Mouse (Mus musculus) regulatory T cell (primary cell): ENCODE results near the gene Krt13.

Source experiments
- in situ Hi-C: fragments of 300-600 bp; cut with MboI, MseI; formaldehyde crosslinking; loops from one replicate; pipeline ENCODE4 v1.15.1; 2025; ENCODE audit warnings: high pct_unique_total_duplicates

The Krt13 gene

DNA sequence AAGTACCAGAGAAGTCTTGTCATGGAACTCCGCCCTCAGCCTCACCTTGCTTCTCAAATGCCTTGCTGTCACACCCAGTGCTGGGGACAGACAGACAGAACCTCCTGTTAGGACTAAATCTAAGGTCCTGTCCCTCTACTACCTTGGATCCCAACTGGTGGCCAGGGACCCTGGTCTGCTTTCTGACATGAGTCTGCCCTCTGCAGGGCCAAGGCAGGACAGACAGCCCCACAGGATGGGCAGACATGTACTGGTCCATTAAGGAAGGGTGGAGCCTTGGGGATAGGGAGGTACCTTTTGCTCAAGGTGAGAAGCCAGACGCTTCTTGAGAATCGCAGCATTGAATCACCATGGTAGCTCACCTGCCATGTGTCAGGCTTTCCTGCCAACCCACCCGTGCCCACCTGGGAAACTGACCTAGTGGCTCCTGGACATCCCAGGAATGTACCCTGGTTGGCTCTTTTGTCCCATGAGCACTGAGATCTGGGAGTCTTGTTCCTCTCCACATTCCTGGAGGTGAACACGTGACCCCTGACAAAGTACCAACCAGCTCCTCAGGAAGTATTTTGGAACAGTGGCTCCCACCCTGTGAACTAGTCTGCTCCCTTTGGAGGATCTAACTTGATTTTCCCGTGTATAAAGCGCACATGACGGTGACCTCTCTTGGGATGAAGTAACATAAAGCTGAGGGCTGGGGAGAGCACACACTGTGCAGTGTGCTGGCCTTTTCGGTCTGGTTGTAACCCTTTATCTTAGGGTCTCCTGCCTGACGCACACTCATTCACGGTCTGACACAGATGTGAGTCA is 8.2 kb downstream of the Krt13 start:
- in situ Hi-C loops, result no loop called here

DNA sequence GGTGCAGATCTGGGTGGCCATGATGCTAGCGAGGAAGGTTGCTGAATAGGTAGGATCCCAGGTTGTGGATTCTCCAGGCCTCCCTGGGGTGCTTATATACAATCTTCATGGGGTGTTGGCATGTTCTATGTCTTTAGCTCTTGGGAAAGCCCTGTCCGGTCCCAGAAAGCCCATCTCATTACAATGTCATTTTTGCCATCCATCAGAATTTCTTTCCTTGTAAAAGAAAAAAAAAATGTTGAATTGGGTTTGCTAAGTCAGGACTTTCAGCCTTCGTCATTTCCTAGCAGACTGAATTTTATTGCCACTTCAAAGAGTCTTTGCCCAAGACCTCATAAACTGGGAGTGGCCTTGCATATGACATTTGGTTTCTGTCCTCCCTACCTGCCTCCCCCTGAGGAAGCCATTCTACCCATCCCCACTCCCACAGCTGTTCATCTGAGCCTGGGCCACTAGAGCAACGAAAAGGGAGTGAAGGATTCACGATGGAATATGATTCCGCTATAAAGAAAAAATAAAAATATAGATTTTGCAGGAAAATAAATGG is 15.7 kb downstream of the Krt13 start, which contains the start of gene Krt36:
Gene Krt36 (minus strand): TSS at position 51 of the 547 bp plus-strand sequence.
- in situ Hi-C loops, result no loop called here

DNA sequence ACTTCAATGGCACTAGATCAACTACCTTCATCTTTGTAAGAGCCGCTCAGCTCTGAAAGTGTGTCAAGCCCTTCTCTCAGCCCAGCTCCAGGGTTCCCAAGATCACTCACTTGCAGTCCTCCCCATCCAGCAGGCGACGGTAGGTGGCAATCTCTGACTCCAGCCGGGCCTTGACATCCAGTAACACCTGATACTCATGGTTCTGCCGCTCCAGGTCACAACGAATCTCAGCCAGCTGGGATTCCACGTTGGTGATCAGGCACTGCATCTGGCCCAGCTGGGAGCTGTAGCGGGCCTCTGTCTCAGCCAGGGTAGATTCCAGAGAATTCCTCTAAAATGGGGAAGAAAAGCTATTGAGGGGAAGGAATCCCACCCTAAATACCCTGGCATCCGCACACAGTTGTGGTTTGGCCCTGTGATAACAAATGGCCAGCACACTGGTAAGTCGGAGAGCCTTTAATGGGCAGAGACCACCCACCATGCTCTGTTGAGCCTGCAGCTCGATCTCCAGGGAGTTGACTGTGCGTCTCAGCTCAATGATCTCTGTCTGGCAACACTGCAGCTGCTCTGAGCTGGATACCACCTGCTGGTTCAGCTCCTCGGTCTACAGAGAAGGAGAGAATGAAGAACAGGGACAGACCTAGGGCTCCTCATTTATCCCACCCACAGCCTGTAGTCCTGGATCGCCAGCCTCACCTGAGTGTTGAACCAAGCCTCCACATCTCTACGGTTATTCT is 18.5 kb downstream of the Krt13 start:
- in situ Hi-C loops, result no loop called here

- in situ Hi-C loops, result no loop called here
These were observed 21.0 kb downstream of the Krt13 start for GRCm38 (mm10) chr11:100100391-100100790.

- in situ Hi-C loops, result no loop called here
These were observed 23.5 kb downstream of the Krt13 start for GRCm38 (mm10) chr11:100097819-100098218.

GRCm38 (mm10) chr11:100096141-100096540 is 25.2 kb downstream of the Krt13 start, which contains the start of gene Krt35:
Gene Krt35, minus strand, starts transcription at chr11:100096241.
- in situ Hi-C loops, result no loop called here

GRCm38 (mm10) chr11:100088378-100089025 is 32.9 kb downstream of the Krt13 start:
- in situ Hi-C loops, result no loop called here

DNA sequence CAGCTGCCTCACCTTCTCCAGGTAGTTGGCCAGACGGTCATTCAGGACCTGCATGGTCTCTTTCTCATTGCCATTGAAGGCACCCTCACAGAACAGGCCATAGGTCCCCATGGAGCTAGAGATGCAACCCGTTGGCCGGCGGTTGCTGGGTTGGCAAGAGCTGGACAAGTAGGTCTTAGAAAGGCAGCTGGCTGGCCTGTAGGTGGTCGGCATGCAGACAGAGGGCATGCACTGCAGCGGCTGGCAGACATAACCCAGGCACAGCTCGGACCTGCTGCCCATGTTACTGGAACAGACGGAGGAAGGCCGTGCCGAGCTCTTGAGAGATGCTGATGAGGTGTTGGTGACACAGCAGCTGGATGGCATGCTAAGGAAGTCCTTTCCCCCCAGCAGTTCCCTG is 33.5 kb downstream of the Krt13 start, which contains the start of gene Krt32:
Gene Krt32 (minus strand): TSS at position 366 of the 400 bp plus-strand sequence.
- in situ Hi-C loops, result no loop called here

- in situ Hi-C loops, result no loop called here
These were observed 47.5 kb downstream of the Krt13 start for GRCm38 (mm10) chr11:100073873-100074272.
